Mouse (Mus musculus): ENCODE measurements at regions not wholly inside any gene's neighbourhood (a gene's known extent, or its start where the extent isn't known, plus 50 kb on each side); places are given as distances from the start of the nearest gene placed in this dataset.

DNA sequence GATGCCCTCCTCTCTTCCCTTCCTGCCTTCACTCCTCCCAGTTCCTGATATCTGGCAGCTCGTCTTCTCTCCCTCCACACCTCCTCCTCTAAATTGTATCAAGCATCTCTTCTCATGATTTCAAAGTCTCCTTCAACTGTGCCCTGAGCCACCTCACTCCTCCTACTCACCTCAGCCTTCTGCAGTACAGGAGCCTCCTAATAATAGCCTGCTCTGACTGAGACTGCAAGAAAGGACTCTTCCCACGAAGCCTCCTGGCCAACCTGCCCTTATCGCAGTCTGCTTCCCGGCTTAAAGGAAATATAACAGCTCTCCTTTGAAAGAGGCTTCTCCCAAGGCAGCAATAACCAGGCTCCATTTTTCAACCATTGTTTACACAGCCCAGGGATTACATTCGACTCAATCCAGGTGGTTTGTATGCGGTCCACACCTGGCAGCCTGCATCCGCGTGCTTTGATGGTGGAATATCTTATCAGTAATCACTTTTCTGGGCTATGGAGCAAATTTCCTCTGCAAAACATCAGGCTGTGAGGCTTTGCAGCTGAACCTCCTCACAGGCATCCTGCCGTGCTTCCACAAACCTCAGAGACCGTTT lies 254.9 kb upstream of the Cdh5 start:
- TF ChIP-seq CTCF (IDR thresholded peaks at IDR 0.05; ENCODE audit: control insufficient read depth, insufficient read depth, insufficient read length) (no peak), FOSL1 (IDR thresholded peaks at IDR 0.05; ENCODE audit: insufficient read depth, low read length, poor library complexity, severe bottlenecking) (no peak), MYOD1 (IDR thresholded peaks at IDR 0.05; ENCODE audit: control insufficient read depth, insufficient read length, low read depth) (no peak), MYOG (IDR thresholded peaks at IDR 0.05; ENCODE audit: control insufficient read depth, extremely low read depth, insufficient read length) (no peak), USF1 (IDR thresholded peaks at IDR 0.05; ENCODE audit: low read depth) (no peak)

All from C2C12 (cell line).